Mouse (Mus musculus) adrenal gland, postnatal 36 days (tissue): ENCODE measurements around the gene Farp1. TPM values are rescaled to one million over a fixed set of nuclear protein-coding genes. Genes with fewer than 3 reads are reported as not detected.

ENCODE experiments used
- DNase-seq, 2 experiments: peaks; one replicate each; pipeline ENCODE4 v3.0.0; 2021; ENCODE audit warnings: mixed read lengths in 1 of 2
- total RNA-seq, 2 experiments: library from RNA; stranded (reverse); gene quantifications; 2 replicates each; pipeline ENCODE4 v1.2.3; 2021

Farp1 gene
- total RNA-seq, 2 experiments from 2014 or later = 17.2 to 25.1 TPM

DNA sequence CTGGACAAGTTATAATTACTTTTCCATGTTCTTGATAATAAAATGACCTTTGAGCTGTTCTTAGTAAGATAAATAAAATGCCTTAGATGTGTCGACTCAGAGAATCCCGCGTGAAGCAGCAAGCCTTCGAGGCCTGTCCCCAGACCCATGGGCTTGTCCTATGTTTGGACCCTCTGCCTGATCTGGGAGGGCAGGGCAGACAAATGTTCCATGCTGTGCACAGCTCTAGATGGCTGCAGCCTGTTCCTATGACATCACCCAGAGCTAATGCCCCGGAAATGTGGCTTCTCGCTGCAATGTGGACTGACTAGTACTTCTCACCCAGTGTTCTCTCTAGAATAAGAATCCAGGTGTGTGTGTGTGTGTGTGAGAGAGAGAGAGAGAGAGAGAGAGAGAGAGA, 229.5 kb downstream of the Farp1 start:
- DNase-seq = no peak

GRCm38 (mm10) chr14:121267801-121268200, 232.8 kb downstream of the Farp1 start:
- no peak for DNase-seq

DNA sequence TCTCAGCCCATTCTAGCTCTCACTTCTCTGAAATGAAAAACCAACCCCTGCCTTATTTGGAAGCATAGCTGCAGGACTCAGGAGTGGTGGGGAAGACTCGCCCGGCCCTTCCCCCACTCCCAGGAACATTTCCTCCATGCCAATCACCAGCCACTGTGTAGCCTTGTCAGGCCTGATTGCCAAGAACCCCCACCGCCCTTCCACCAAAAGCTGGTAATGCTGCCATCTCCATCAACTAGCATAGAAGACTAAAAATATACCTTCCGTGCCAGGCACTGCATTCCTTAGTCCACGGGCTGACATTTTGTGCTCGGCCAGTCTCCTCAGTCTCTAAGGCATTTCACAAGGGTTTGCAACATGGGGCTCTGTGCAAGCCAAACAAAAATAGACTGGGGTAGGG, 235.5 kb downstream of the Farp1 start:
- DNase-seq = no peak

- no peak for DNase-seq
Measured at GRCm38 (mm10) chr14:121274985-121275384, 240.0 kb downstream of the Farp1 start.

DNA sequence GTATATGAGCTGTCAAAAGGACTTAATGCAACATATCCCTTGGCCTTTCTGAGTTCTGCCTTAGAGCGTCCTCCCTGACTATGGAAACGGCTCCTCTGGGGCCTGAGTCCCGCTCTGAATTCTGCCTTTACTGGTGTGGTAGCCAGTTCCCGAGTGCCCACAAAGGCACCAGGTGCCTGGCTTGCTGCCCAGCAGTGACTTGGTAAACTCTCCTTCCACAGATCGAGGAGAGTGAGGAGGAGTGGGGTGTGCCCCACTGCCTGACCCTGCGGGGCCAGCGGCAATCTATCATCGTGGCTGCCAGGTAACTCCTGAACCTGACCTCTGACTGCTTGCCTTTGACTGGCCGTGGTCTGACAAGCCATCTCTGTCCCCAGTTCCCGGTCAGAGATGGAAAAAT, 241.0 kb downstream of the Farp1 start:
- DNase-seq = no peak

DNA sequence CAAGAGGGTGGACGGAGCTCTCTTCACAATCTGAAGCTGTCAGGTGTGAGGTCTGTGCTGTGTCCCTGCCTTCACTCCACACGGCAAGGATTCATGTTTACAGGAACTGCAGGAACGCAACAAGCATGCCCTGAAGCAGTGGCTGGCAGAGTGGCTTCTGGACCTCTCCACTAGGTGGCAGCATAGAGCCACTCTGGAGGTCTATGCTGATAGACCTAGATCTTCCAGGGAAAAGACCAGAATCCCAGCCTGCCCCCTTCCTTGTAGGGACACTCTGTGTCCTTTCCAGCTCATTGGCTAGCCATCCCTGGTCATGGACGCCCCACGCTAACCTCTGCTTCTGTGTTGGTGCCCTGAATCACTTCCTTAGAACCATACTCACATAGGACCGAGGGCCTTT, 244.1 kb downstream of the Farp1 start:
- peak; percentile 89 to 91 for DNase-seq

DNA sequence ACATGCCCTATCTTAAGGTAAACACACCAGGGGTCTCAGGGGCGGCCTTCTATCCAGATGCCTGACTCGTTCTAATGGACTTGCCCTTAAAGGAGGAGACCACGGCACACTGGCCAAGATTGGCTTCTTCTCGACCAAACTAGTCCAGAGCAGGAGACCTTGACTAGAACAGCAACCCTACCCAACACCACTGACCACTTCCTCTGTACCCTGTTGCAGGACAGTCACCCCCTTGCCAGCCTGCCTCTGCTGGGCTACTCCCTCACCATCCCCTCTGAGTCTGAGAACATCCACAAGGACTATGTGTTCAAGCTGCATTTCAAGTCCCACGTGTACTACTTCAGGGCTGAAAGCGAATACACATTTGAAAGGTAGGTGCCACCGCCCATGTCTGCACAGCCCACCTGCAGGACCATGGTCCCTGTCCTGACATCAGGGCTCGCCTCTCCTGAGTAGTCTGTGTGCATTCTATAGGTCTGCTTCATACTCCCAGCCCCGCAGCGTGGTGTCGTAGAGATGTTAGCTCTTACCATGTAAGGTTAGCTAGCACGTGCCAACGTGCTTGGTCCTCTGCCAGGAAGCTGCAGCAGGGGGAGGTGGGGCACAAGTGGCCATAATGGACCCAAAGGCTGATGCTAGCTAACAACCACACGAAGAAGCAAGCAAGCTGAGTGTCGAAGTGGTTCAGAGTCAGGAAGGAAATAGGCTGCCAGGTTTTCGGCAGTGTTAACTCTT, 245.8 kb downstream of the Farp1 start:
- DNase-seq = peak; percentile 54 to 58

DNA sequence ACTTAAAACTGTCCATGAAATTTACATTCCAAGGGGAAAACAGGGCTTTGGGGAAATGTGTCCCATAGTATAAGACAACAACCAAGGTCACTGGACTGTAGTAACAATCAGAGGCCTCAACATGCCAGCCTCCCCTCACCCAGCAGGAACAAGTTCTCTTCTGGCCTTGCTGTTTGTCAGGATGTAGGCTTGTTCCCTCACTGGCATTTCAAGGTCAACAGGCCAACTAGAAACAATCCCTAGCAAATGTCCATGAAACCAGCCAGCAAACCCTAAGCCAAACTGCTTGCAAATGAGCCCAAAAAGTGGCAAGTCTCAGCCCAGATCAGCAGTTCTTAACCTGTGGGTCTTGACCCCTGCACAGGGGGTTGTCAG, 246.3 kb downstream of the Farp1 start:
- DNase-seq = peak; percentile 29 to 60

- peak; percentile 50 to 63 for DNase-seq
Measured at GRCm38 (mm10) chr14:121285379-121286120, 250.6 kb downstream of the Farp1 start.

GRCm38 (mm10) chr14:121291881-121292280, 256.9 kb downstream of the Farp1 start:
- DNase-seq = no peak

GRCm38 (mm10) chr14:121292391-121292790, 257.4 kb downstream of the Farp1 start:
- no peak for DNase-seq

GRCm38 (mm10) chr14:121294484-121294883, 259.5 kb downstream of the Farp1 start:
- no peak for DNase-seq

DNA sequence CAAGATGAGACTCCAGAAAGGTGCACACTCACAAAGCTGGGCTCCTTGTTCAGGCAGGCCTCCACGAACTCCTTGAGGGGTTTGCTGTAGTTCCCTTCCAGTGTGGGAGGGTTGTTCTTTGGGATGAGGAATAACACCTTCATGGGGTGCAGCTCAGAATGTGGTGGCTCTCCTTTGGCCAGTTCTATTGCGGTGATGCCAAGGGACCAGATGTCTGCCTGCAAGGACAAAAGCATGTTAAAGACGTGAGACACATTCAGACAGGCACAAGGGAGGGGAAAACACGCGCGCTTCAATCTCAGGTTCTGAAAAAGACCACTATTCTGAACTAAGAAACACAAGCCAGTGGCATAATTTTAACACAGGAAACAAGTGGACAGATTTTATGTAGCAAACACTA, 262.1 kb downstream of the Farp1 start:
- DNase-seq = no peak

GRCm38 (mm10) chr14:121298537-121298936, 263.5 kb downstream of the Farp1 start:
- DNase-seq = no peak

DNA sequence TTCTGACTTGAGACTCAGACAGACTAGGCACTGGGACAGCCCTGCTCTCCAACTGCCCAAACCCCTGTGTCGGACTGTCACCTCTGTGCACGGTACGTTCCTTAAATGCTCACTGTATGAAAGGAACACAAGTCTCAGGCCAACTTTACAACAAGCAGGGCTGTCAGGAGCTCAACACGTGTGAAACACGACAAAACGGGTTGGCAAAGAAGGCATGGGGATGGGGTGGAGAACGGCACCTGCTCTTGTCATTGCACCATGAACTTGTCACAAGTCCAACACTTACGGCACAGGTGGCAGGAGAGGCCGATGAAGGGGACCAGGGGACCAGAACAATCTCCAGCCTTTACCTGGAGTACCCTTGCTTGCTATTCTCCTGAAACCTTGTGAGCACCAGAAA, 264.1 kb downstream of the Farp1 start:
- DNase-seq = no peak

GRCm38 (mm10) chr14:121304523-121304922, 269.5 kb downstream of the Farp1 start:
- no peak for DNase-seq

DNA sequence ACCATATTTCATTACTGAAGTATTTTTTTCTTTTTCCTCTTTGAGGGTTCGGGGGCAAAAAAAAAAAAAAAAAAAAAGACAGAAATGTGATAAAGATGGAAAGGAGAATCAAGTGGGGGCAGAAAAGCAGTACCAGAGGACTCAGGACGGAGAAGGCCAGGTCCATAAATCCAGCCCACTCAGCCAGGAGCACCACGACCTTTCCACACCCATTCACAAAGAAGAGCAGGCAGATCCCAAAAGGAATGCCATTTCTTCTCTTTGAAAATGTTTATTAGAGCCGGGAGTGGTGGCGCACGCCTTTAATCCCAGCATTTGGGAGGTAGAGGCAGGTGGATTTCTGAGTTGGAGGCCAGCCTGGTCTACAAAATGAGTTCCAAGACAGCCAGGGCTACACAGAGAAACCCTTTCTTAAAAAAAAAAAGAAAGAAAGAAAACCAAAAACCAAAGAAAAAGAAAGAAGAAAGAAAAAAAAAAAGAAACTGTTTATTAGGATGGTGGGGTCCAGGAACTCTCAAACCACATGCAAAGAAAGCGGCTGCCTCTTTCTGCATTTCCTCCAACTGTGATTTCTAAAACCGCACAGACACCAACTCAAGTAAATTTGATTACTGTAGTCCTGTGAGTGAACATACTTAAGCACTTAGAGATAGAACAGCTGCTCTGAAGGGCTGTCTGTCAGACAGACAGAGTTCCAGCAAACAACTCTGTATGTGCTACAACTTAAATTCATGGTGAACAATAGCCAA, 270.5 kb downstream of the Farp1 start:
- no peak for DNase-seq

- no peak for DNase-seq
Measured at GRCm38 (mm10) chr14:121309909-121310308, 274.9 kb downstream of the Farp1 start.

DNA sequence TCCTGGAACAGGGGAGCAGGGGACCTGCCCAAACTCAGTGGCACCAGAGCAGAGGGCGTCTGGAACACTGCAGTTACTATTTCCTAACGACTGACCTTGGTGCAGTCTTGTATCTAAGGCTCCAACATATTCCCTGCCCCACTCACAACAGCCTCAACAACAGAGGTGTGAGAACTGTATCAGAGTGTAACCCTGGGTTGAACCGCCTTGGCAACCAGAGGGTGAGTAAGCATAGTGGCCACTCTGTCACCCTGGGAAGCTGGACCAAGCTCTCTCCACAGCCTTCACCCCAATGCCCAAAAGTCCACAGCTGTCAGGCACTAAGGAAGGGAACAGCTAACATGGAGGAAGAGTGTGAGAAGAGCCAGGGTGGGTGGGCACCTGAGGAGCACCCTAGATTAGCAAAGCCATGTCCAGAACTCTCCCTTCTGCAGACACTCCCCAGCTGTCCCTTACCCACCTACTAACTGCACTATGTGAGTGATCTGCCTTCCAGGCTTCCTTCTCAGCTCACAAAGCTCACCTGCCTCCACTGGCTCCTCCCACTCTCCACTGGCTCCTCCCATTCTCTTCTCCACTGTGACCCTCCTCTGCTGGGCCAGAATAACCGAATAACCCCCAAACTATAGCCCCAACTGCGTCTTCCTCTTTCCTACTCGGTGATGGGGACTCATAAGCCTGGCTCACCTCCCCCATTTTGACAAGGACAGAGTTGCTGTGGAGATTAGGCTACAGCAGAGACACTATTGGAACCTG, 275.5 kb downstream of the Farp1 start:
- peak in 1 of 2 experiments; percentile 56 for DNase-seq

- DNase-seq = no peak
Measured at GRCm38 (mm10) chr14:121311083-121311482, 276.1 kb downstream of the Farp1 start.

DNA sequence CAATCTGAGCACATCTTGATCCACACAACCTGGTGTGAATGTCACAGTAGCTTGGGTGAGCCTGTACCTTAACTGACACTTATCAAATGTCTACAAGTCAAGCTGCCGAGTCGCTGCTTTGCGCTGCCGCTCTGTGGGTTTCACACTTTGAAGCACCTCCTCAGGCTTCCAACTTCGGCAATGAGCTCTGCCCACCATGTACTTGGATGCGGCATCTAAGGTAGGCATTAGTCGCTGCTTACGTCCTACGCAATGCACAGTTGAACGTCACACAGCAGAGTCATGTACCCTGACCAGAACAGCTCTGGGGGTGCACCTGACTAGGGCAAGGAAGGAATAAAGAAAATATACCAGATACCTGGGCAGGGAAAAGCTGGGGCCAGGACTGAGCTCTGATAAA, 278.3 kb downstream of the Farp1 start:
- DNase-seq = no peak

DNA sequence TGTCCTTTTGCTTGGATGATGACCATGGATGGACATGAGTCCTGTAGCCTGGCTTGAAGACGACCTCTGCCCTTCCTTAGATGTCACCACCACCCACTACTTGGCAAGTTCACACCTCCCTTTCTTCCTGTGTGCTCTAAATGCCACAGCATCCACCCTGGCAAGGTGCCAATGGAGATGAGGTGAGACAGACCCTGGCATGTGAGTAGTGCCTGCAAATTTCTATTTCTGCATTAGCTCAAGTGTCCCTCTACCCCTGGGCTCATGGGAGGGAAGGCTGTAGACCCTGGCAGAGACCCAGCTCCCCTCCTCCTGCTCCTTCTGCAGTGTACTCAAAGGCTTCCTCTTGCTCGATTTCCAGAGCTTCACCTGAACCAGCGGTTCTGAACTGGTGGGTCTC, 279.9 kb downstream of the Farp1 start:
- no peak for DNase-seq
